Mouse (Mus musculus): Measurements from ENCODE around the gene Pcdh11x. TPM values are rescaled to one million over a fixed set of nuclear protein-coding genes. Genes with fewer than 3 reads are reported as not detected.
"Not testable (repeated sequence)": the region's sequence is repeated elsewhere in the genome, so short reads cannot be mapped to it uniquely, and the experiment has no call there.

The Pcdh11x gene
- polyA plus RNA-seq, 1 experiment from 2014 or later: 8.6 TPM

DNA sequence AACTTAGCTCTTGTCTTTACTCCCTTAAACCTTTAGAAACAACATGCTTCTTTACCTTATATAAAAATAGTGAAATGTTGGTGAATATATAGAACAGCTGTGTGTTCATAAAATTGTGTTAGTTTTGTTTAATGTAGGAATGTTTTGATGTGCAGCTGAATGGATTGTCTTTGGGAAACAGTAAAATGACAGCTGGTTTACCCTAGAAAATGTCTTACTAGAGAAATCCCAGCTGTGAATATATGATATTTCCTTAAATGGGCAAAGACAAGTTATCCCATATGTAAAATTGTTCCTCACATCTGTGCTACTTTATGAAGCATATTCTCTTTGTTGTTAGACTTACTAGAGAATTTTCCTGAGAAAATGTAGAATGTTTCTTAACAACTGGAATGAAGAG, 196.4 kb downstream of the Pcdh11x start:
- no peak overlapping the region for H3K4me3 ChIP-seq (replicated peaks)
- H3K9me3 ChIP-seq (replicated peaks): no peaks in the 10 kb centered on the region
- no peaks in the 10 kb centered on the region for H3K4me1 ChIP-seq
- ATAC-seq (ENCODE audit: insufficient number of reproducible peaks, low FRiP score, low TSS enrichment, low read depth): no peak
- no peak overlapping the region for H3K4me2 ChIP-seq (replicated peaks)
- no peaks in the 10 kb centered on the region for H3K36me3 ChIP-seq
- H3K27me3 ChIP-seq: no peaks in the 10 kb centered on the region
- H3K9ac ChIP-seq: no peak overlapping the region
- H3K27ac ChIP-seq (replicated peaks): no peak overlapping the region

DNA sequence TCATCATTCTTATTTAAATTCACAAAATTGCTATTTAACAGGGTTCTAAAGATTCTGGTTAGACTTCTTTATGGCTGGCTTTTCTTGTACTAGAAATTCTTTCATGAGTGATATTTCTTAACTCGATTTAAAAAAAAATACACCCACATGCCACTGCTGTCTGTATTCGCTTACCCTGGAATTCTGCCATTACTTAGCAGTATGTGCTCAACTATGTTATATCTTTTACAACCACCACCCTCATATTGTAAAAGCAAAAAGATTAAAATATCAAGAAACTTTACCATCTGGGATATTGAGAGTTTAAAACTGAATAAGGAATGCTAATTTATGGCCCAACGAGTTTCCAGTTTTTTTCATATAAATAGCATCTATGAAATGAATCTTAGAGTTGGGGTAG, 234.9 kb downstream of the Pcdh11x start:
- H3K27ac ChIP-seq (replicated peaks): no peak overlapping the region
- ATAC-seq (ENCODE audit: insufficient number of reproducible peaks, low FRiP score, low TSS enrichment, low read depth): no peak
- no peaks in the 10 kb centered on the region for H3K4me1 ChIP-seq
- H3K9me3 ChIP-seq (replicated peaks): no peaks in the 10 kb centered on the region
- 71% methylated on average over 3 of the region's 3 CpGs for WGBS
- no peak overlapping the region for H3K4me3 ChIP-seq (replicated peaks)
- no peak overlapping the region for H3K9ac ChIP-seq
- no peaks in the 10 kb centered on the region for H3K36me3 ChIP-seq
- no peaks in the 10 kb centered on the region for H3K27me3 ChIP-seq
- H3K4me2 ChIP-seq (replicated peaks): no peak overlapping the region

DNA sequence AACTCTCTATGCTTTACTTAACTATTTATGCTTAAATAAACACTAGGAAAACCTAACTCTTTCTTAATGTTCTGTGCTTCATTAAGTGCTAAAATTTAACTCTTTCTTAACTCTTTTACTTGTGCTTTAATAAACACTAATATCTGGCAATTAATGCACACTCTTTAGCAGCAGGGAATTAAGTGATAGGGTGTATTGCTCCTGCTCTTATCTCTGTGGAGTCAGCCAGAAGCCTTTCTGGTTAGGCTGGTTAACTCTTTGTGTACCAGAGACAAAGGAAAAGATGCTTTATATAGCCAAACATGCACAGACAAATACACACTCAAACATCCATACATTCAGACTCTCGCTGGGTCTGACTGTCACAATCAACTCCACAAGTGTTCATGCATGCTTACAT, 309.2 kb downstream of the Pcdh11x start:
- Histone ChIP-seq H3K4me1 (no peaks in the 10 kb centered on the region), H3K9me3 (replicated peaks) (no peaks in the 10 kb centered on the region), H3K4me2 (replicated peaks) (no peak overlapping the region), H3K36me3 (no peaks in the 10 kb centered on the region), H3K4me3 (replicated peaks) (no peak overlapping the region), H3K27me3 (no peaks in the 10 kb centered on the region), H3K9ac (no peak overlapping the region), H3K27ac (replicated peaks) (no peak overlapping the region)
- WGBS: 81% methylated on average over 1 of the region's 1 CpGs
- no peak for ATAC-seq (ENCODE audit: insufficient number of reproducible peaks, low FRiP score, low TSS enrichment, low read depth)

DNA sequence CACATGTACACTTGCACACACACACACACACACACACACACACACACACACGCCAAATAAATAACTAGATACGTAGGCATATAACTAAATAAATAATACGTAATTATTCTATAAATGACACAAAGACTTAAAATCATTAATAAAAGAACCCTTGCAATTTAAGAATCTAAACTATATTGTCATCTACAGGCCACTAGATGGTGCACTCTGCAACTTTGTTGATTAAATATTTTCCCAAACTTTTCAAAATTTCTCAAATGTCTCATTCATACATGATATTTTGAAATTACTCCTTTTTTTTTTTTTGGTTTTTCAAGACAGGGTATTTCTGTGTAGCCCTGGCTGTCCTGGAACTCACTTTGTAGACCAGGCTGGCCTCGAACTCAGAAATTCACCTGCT, 328.4 kb downstream of the Pcdh11x start:
- ATAC-seq (ENCODE audit: insufficient number of reproducible peaks, low FRiP score, low TSS enrichment, low read depth): no peak
- no peak overlapping the region for H3K4me2 ChIP-seq (replicated peaks)
- no peaks in the 10 kb centered on the region for H3K4me1 ChIP-seq
- no peaks in the 10 kb centered on the region for H3K27me3 ChIP-seq
- no peak overlapping the region for H3K9ac ChIP-seq
- no peaks in the 10 kb centered on the region for H3K9me3 ChIP-seq (replicated peaks)
- 52% methylated on average over 4 of the region's 4 CpGs for WGBS
- H3K27ac ChIP-seq (replicated peaks): no peak overlapping the region
- H3K4me3 ChIP-seq (replicated peaks): no peak overlapping the region
- H3K36me3 ChIP-seq: no peaks in the 10 kb centered on the region

DNA sequence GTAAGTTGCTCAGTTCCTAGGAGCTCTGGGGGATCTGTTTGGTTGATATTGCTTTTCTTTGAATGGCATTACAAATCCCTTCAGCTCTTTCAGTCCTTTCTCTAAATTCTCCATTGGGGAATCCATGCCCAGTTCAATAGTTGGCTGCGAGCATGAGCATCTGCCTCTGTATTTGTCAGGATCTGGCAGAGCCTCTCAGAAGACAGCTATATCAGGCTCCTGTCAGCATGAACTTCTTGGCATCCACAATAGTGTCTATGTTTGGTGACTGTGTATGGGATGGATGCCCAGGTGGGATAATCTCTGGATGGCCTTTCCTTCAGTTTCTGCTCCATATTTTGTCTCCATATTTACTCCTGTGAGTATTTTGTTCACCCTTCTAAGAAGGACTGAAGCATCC, 380.2 kb downstream of the Pcdh11x start:
- not testable (repeated sequence) for H3K4me3 ChIP-seq (replicated peaks); H3K9me3 ChIP-seq (replicated peaks); H3K36me3 ChIP-seq; H3K4me1 ChIP-seq; H3K4me2 ChIP-seq (replicated peaks); H3K27ac ChIP-seq (replicated peaks); H3K9ac ChIP-seq; H3K27me3 ChIP-seq; ATAC-seq (ENCODE audit: insufficient number of reproducible peaks, low FRiP score, low TSS enrichment, low read depth)
- 83% methylated on average over 1 of the region's 1 CpGs for WGBS

DNA sequence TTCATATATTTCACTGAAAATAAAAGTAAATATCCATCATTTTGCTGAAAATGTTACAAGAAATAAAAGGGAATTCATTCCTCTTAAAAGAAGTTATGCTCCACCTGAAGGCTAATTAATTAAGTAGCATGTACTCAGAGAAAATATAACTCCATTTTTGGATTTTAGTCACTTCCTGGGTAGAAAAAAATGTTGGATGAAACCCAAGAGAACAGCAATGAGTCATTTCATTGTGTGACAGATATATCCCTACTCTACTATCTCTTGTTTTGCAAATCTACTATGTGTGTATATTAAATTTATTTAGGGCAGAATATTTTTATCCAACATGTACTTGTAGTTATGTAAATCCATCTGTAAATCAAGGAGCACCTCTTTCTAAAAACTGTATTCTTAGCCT, 444.1 kb downstream of the Pcdh11x start:
- Histone ChIP-seq H3K4me2 (replicated peaks) (no peak overlapping the region), H3K9me3 (replicated peaks) (no peaks in the 10 kb centered on the region), H3K36me3 (no peaks in the 10 kb centered on the region), H3K27ac (replicated peaks) (no peak overlapping the region), H3K27me3 (no peaks in the 10 kb centered on the region), H3K4me3 (replicated peaks) (no peak overlapping the region), H3K4me1 (no peaks in the 10 kb centered on the region), H3K9ac (no peak overlapping the region)
- no peak for ATAC-seq (ENCODE audit: insufficient number of reproducible peaks, low FRiP score, low TSS enrichment, low read depth)

DNA sequence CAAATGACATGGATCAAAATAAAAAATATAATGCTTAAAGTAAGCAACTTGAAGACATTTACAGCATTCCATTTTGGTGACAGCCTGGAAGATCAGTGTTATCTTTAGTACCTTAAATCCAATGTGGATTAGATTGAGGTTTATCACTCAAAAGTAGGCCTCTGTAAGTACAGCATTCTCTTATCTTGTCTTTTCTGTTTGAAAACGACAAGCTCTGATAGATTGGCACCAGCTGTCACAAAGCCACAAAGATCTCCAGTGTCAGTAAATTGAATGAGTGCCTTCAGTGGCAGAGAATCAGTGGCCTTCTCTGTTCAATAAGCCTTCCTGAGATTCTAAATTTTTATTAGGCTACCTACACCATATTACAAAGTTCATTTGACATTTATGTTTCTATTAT, 445.7 kb downstream of the Pcdh11x start:
- 13% methylated on average over 1 of the region's 1 CpGs for WGBS
- Histone ChIP-seq H3K4me1 (no peaks in the 10 kb centered on the region), H3K4me2 (replicated peaks) (no peak overlapping the region), H3K4me3 (replicated peaks) (no peak overlapping the region), H3K27me3 (no peaks in the 10 kb centered on the region), H3K9ac (no peak overlapping the region), H3K9me3 (replicated peaks) (no peaks in the 10 kb centered on the region), H3K36me3 (no peaks in the 10 kb centered on the region), H3K27ac (replicated peaks) (no peak overlapping the region)
- ATAC-seq (ENCODE audit: insufficient number of reproducible peaks, low FRiP score, low TSS enrichment, low read depth): no peak

DNA sequence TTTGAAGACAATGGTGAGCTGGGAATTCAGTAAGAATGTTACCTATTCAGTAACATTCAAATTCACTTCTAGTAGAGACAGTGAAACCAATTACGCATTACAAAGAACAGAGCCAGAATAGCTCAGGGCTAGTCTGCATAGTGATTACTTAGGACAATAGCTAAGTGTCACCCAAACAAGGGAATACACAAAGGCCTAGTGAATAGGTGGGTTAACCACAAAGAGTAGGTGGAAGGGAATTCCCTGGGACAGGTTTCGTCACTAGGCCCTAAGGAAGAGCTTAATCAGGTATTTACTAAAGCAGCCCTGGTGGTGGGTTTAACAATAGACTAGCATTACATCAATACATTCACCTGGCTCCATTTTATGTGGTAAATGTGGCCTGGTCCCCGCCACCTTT, 654.5 kb downstream of the Pcdh11x start:
- Histone ChIP-seq H3K4me2 (replicated peaks) (no peak overlapping the region), H3K27me3 (no peaks in the 10 kb centered on the region), H3K9ac (no peak overlapping the region), H3K4me1 (no peaks in the 10 kb centered on the region), H3K36me3 (no peaks in the 10 kb centered on the region), H3K27ac (replicated peaks) (no peak overlapping the region), H3K4me3 (replicated peaks) (no peak overlapping the region), H3K9me3 (replicated peaks) (no peaks in the 10 kb centered on the region)
- WGBS: 69% methylated on average over 3 of the region's 3 CpGs
- no peak for ATAC-seq (ENCODE audit: insufficient number of reproducible peaks, low FRiP score, low TSS enrichment, low read depth)

Other genes starting within 250 kb of the Pcdh11x start
- not detected in 2 replicates for gene H2afb3, start 22.8 kb downstream of the Pcdh11x start, polyA plus RNA-seq (2015; fragmentation: Nextera tagmentation; extraction: Ambion mirVana)

Data from embryonic facial prominence, embryonic 15.5 days (tissue).